8 mouse cellular contexts compared by ENCODE assay signal in genomic region chr11:76216681-76217389, GRCm38 (mm10). TPM values are rescaled to one million over a fixed set of nuclear protein-coding genes. Genes with fewer than 3 reads are reported as not detected.
DNase-seq lines count a peak whose midpoint lies in the region; ATAC-seq and TF ChIP-seq lines count a peak whose summit lies in the region.

No protein-coding gene starts in this region.

- H3K4me3 ChIP-seq in layer of hippocampus, adult 2 months = peak overlapping the region; percentile 88
- H3K4me3 ChIP-seq in MEL (ENCODE audit: control insufficient read depth in 1 of 2, insufficient read depth in 1 of 2, low read depth in 2 of 2, low read length in 2 of 2) = peak overlapping the region; percentile 66 to 78
- peak overlapping the region; percentile 86 for H3K4me3 ChIP-seq in embryonic facial prominence, embryonic 10.5 days
- peak overlapping the region; percentile 77 for H3K4me3 ChIP-seq in heart, embryonic 13.5 days

- TF ChIP-seq CTCF in layer of hippocampus, adult 2 months (conservative IDR thresholded peaks at IDR 0.05) = no peak
- TF ChIP-seq CTCF in MEL (IDR thresholded peaks at IDR 0.05 in 2 of 3, conservative IDR thresholded peaks at IDR 0.05 in 1 of 3; ENCODE audit: control insufficient read depth in 1 of 3, insufficient read depth in 1 of 3, low read depth in 2 of 3, low read length in 3 of 3, poor library complexity in 1 of 3, severe bottlenecking in 1 of 3) = no peak

- peak overlapping the region; percentile 78 for H3K4me2 ChIP-seq in heart, embryonic 13.5 days

- H3K36me3 ChIP-seq in MEL (ENCODE audit: control insufficient read depth in 1 of 2, insufficient read depth in 2 of 2, low read length in 2 of 2) = peaks cover 0 to 9% of the 10 kb centered on the region in 2 experiments; a peak in 2 of 4 replicates
- peaks cover 70% of the 10 kb centered on the region for H3K36me3 ChIP-seq in embryonic facial prominence, embryonic 10.5 days (replicated peaks)
- peaks cover 52% of the 10 kb centered on the region for H3K36me3 ChIP-seq in heart, embryonic 13.5 days

- H3K27me3 ChIP-seq in MEL (ENCODE audit: control insufficient read depth in 1 of 2, insufficient read depth in 2 of 2, low read length in 2 of 2) = no peaks in the 10 kb centered on the region
- no peaks in the 10 kb centered on the region for H3K27me3 ChIP-seq in embryonic facial prominence, embryonic 10.5 days (replicated peaks; ENCODE audit: low read depth, poor library complexity, severe bottlenecking)
- H3K27me3 ChIP-seq in heart, embryonic 13.5 days (replicated peaks) = no peaks in the 10 kb centered on the region

- TF ChIP-seq POLR2A in MEL (IDR thresholded peaks at IDR 0.05; ENCODE audit: control insufficient read depth in 1 of 2, insufficient read depth in 1 of 2, low read depth in 1 of 2, low read length in 2 of 2, poor library complexity in 1 of 2) = no peak; a peak in 1 of 4 replicates

- peak overlapping the region; percentile 93 for H3K9ac ChIP-seq in MEL (ENCODE audit: control insufficient read depth, low read depth, low read length, poor library complexity, severe bottlenecking)
- peak overlapping the region; percentile 93 for H3K9ac ChIP-seq in heart, embryonic 13.5 days

- peaks cover 9% of the 10 kb centered on the region for H3K79me2 ChIP-seq in MEL (ENCODE audit: control insufficient read depth, insufficient read depth, low read length, poor library complexity)

- H3K27ac ChIP-seq in layer of hippocampus, adult 2 months = peak overlapping the region; percentile 96
- H3K27ac ChIP-seq in MEL (ENCODE audit: control insufficient read depth, low read depth, low read length) = peak overlapping the region; percentile 70
- peak overlapping the region; percentile 98 for H3K27ac ChIP-seq in embryonic facial prominence, embryonic 10.5 days (replicated peaks)
- peak overlapping the region; percentile 88 for H3K27ac ChIP-seq in heart, embryonic 13.5 days (replicated peaks)

- no peak for TF ChIP-seq RAD21 in MEL (IDR thresholded peaks at IDR 0.05; ENCODE audit: low read depth, low read length)

- ATAC-seq in heart, embryonic 13.5 days (ENCODE audit: extremely low read depth, insufficient number of reproducible peaks, low FRiP score, low TSS enrichment) = no peak

- peaks cover 2 to 15% of the 10 kb centered on the region in 2 experiments; a peak in 3 of 4 replicates for H3K4me1 ChIP-seq in MEL (ENCODE audit: control insufficient read depth in 1 of 2, insufficient read depth in 2 of 2, low read length in 2 of 2)
- peaks cover 30% of the 10 kb centered on the region for H3K4me1 ChIP-seq in embryonic facial prominence, embryonic 10.5 days
- peaks cover 21% of the 10 kb centered on the region for H3K4me1 ChIP-seq in heart, embryonic 13.5 days

- no peak for DNase-seq in layer of hippocampus, adult 2 months (ENCODE audit: low spot score in 2 of 2)
- DNase-seq in layer of hippocampus, adult 11-12 months (ENCODE audit: low spot score) = no peak
- DNase-seq in MEL (ENCODE audit: low read depth, low spot score) = peak; percentile 85
- DNase-seq in embryonic facial prominence, embryonic 10.5 days (ENCODE audit: low spot score) = peak; percentile 68
- DNase-seq in kidney, postnatal 10 days = peak; percentile 65
- DNase-seq in lung, postnatal 36 days = peak; percentile 92
- DNase-seq in urinary bladder, postnatal 36 days (ENCODE audit: low spot score in 2 of 2) = peak; percentile 46 to 48

- WGBS in embryonic facial prominence, embryonic 10.5 days = 5% methylated on average over 33 of the region's 33 CpGs
- WGBS in heart, embryonic 13.5 days = 3% methylated on average over 33 of the region's 33 CpGs

- no peaks in the 10 kb centered on the region for H3K9me3 ChIP-seq in MEL (replicated peaks; ENCODE audit: insufficient read depth, low read length)
- H3K9me3 ChIP-seq in embryonic facial prominence, embryonic 10.5 days = no peaks in the 10 kb centered on the region
- no peaks in the 10 kb centered on the region for H3K9me3 ChIP-seq in heart, embryonic 13.5 days

- TF ChIP-seq EP300 in MEL (IDR thresholded peaks at IDR 0.05; ENCODE audit: low read depth in 1 of 2, low read length in 2 of 2) = peak in 1 of 2 experiments; percentile 49; a peak in 1 of 4 replicates

TF ChIP-seq in MEL, 35 proteins besides CTCF, POLR2A, EP300 and RAD21 (continues in another document):
- TF ChIP-seq MYC (IDR thresholded peaks at IDR 0.05; ENCODE audit: low read depth, low read length) (peak; percentile 88; the same call in 1 of the 2 replicates), USF1 (IDR thresholded peaks at IDR 0.05; ENCODE audit: low read depth, low read length) (peak; percentile 19; the same call in 1 of the 2 replicates), MAFK (IDR thresholded peaks at IDR 0.05; ENCODE audit: borderline replicate concordance, low read depth, low read length) (no peak), ZMIZ1 (IDR thresholded peaks at IDR 0.05; ENCODE audit: low read depth, low read length) (no peak), RCOR1 (IDR thresholded peaks at IDR 0.05; ENCODE audit: low read depth, low read length) (peak; percentile 11), KAT2A (conservative IDR thresholded peaks at IDR 0.05; ENCODE audit: low read depth, low read length) (no peak; the same call in 1 of the 2 replicates), TBP (IDR thresholded peaks at IDR 0.05; ENCODE audit: low read depth, low read length) (peak; percentile 54; the same call in 1 of the 2 replicates), ZNF384 (IDR thresholded peaks at IDR 0.05; ENCODE audit: low read depth, low read length) (0 out of 2 replicates have a peak, but pooled peaks have one; percentile 28), TCF12 (IDR thresholded peaks at IDR 0.05; ENCODE audit: low read depth, low read length) (no peak), BHLHE40 (IDR thresholded peaks at IDR 0.05; ENCODE audit: borderline replicate concordance, low read depth, low read length) (peak; percentile 39; the same call in 1 of the 2 replicates), MXI1 (IDR thresholded peaks at IDR 0.05; ENCODE audit: low read depth, low read length) (peak; percentile 97), SIN3A (IDR thresholded peaks at IDR 0.05; ENCODE audit: low read length) (peak; percentile 87), POLR2AphosphoS2 (IDR thresholded peaks at IDR 0.05; ENCODE audit: low read length) (no peak; the same call in 1 of the 2 replicates), GATA1 (IDR thresholded peaks at IDR 0.05; ENCODE audit: low read depth, low read length) (peak; percentile 54), MAX (IDR thresholded peaks at IDR 0.05; ENCODE audit: low read length) (peak; percentile 87), MAZ (IDR thresholded peaks at IDR 0.05; ENCODE audit: low read depth, low read length) (0 out of 2 replicates have a peak, but pooled peaks have one; percentile 7), ETS1 (IDR thresholded peaks at IDR 0.05; ENCODE audit: low read depth, low read length) (peak; percentile 41; the same call in 1 of the 2 replicates), NRF1 (IDR thresholded peaks at IDR 0.05; ENCODE audit: insufficient read depth, low read depth, low read length, poor library complexity, severe bottlenecking) (no peak), ELF1 (IDR thresholded peaks at IDR 0.05; ENCODE audit: low read depth, low read length) (no peak), UBTF (IDR thresholded peaks at IDR 0.05; ENCODE audit: borderline replicate concordance, insufficient read depth, low read depth, low read length) (0 out of 2 replicates have a peak, but pooled peaks have one; percentile 55)

RNA-seq across cellular contexts. Expression of gene Dbil5, which starts 0.6 kb away (rescaled TPM):
- total RNA-seq in layer of hippocampus, adult 2 months (2021) = 1 to 10 TPM in 1 of 2 experiments, under 1 TPM in 1; 0.91 to 1.6 TPM
- 0.62 and 2.4 TPM in 2 replicates for total RNA-seq in MEL (2012; rRNA removed)
- under 1 TPM in 1 of 2 experiments, not detected in 1; 0.67 TPM for polyA plus RNA-seq in MEL (2012; ENCODE audit: insufficient read depth in 1 of 2, insufficient read length in 2 of 2, low read depth in 1 of 2, low replicate concordance in 2 of 2, missing spikeins in 1 of 2)
- 0.75 and 0.83 TPM in 2 replicates for polyA plus RNA-seq in embryonic facial prominence, embryonic 10.5 days (2016; fragmentation: Nextera tagmentation; extraction: Ambion mirVana)
- 0.91 and 1.5 TPM in 2 replicates for polyA plus RNA-seq in heart, embryonic 13.5 days (2015; fragmentation: Nextera tagmentation; extraction: Ambion mirVana)

RNA-seq across cellular contexts. Expression of gene Gemin4, which starts 0.6 kb away (rescaled TPM):
- total RNA-seq in layer of hippocampus, adult 2 months (2021) = 1 to 10 TPM; 4.9 to 5.6 TPM
- total RNA-seq in MEL (2012; rRNA removed) = 23.8 and 26.1 TPM in 2 replicates
- polyA plus RNA-seq in MEL (2012; ENCODE audit: insufficient read depth in 1 of 2, insufficient read length in 2 of 2, low read depth in 1 of 2, low replicate concordance in 2 of 2, missing spikeins in 1 of 2) = 10 to 100 TPM; 17.8 to 95.7 TPM
- 53.9 and 58.9 TPM in 2 replicates for polyA plus RNA-seq in embryonic facial prominence, embryonic 10.5 days (2016; fragmentation: Nextera tagmentation; extraction: Ambion mirVana)
- 20.0 and 23.9 TPM in 2 replicates for polyA plus RNA-seq in heart, embryonic 13.5 days (2015; fragmentation: Nextera tagmentation; extraction: Ambion mirVana)

RNA-seq across cellular contexts. Expression of gene Mrm3, which starts 26.7 kb away (rescaled TPM):
- total RNA-seq in layer of hippocampus, adult 2 months (2021) = 10 to 100 TPM; 15.7 to 18.3 TPM
- total RNA-seq in MEL (2012; rRNA removed) = 50.3 and 65.7 TPM in 2 replicates
- 10 to 100 TPM in 1 of 2 experiments, not detected in 1; 27.7 TPM for polyA plus RNA-seq in MEL (2012; ENCODE audit: insufficient read depth in 1 of 2, insufficient read length in 2 of 2, low read depth in 1 of 2, low replicate concordance in 2 of 2, missing spikeins in 1 of 2)
- 26.1 and 28.8 TPM in 2 replicates for polyA plus RNA-seq in embryonic facial prominence, embryonic 10.5 days (2016; fragmentation: Nextera tagmentation; extraction: Ambion mirVana)
- 21.1 and 24.2 TPM in 2 replicates for polyA plus RNA-seq in heart, embryonic 13.5 days (2015; fragmentation: Nextera tagmentation; extraction: Ambion mirVana)

RNA-seq across cellular contexts. Expression of gene Glod4, which starts 26.7 kb away (rescaled TPM):
- total RNA-seq in layer of hippocampus, adult 2 months (2021) = 10 to 100 TPM; 49.9 to 56.2 TPM
- total RNA-seq in MEL (2012; rRNA removed) = 139 and 143 TPM in 2 replicates
- polyA plus RNA-seq in MEL (2012; ENCODE audit: insufficient read depth in 1 of 2, insufficient read length in 2 of 2, low read depth in 1 of 2, low replicate concordance in 2 of 2, missing spikeins in 1 of 2) = 10 to 100 TPM in 1 of 2 experiments, not detected in 1; 63.9 TPM
- polyA plus RNA-seq in embryonic facial prominence, embryonic 10.5 days (2016; fragmentation: Nextera tagmentation; extraction: Ambion mirVana) = 136 and 142 TPM in 2 replicates
- polyA plus RNA-seq in heart, embryonic 13.5 days (2015; fragmentation: Nextera tagmentation; extraction: Ambion mirVana) = 114 and 126 TPM in 2 replicates

RNA-seq across cellular contexts. Expression of gene Fam57a, which starts 37.4 kb away (rescaled TPM):
- total RNA-seq in layer of hippocampus, adult 2 months (2021) = 10 to 100 TPM; 17.7 to 20.9 TPM
- 6.6 and 8.5 TPM in 2 replicates for total RNA-seq in MEL (2012; rRNA removed)
- polyA plus RNA-seq in MEL (2012; ENCODE audit: insufficient read depth in 1 of 2, insufficient read length in 2 of 2, low read depth in 1 of 2, low replicate concordance in 2 of 2, missing spikeins in 1 of 2) = 1 to 10 TPM in 1 of 2 experiments, not detected in 1; 8.8 TPM
- polyA plus RNA-seq in embryonic facial prominence, embryonic 10.5 days (2016; fragmentation: Nextera tagmentation; extraction: Ambion mirVana) = 35.0 and 35.1 TPM in 2 replicates
- polyA plus RNA-seq in heart, embryonic 13.5 days (2015; fragmentation: Nextera tagmentation; extraction: Ambion mirVana) = 22.8 and 26.9 TPM in 2 replicates

Comparison
In these comparisons a context has a peak if more than half of its experiments do, and no peak if none do; other contexts are left out.
1. DNase-seq: peak in MEL (single experiment), embryonic facial prominence, embryonic 10.5 days (single experiment), kidney, postnatal 10 days (single experiment), lung, postnatal 36 days (single experiment) and urinary bladder, postnatal 36 days (2 of 2); none in layer of hippocampus, adult 2 months (0 of 2) and layer of hippocampus, adult 11-12 months (single experiment).
2. Peak in every context shown above with its lines, with median percentiles within 50 percentile points of each other: H3K27ac ChIP-seq and H3K4me3 ChIP-seq.